Mouse (Mus musculus) G1E (cell line): ENCODE measurements around the gene Fam118b.

Experiments used
- CTCF ChIP-seq: IDR thresholded peaks from 2 replicates; pipeline ENCODE4 v1.5.1; 2012; ENCODE audit warnings: low read depth, low read length, inconsistent platforms, mixed read lengths
- GATA1 ChIP-seq: IDR thresholded peaks from 2 replicates; pipeline ENCODE4 v1.6.1; 2012; ENCODE audit warnings: borderline replicate concordance, low read length, inconsistent platforms, mixed read lengths
- GATA2 ChIP-seq: IDR thresholded peaks from 2 replicates; pipeline ENCODE4 v1.6.1; 2012; ENCODE audit warnings: low read depth, low read length, inconsistent platforms, borderline replicate concordance
- POLR2AphosphoS5 ChIP-seq: IDR thresholded peaks from 2 replicates; pipeline ENCODE4 v1.6.1; 2012; ENCODE audit warnings: low read depth, low read length, inconsistent platforms; ENCODE audit not compliant: insufficient replicate concordance
- TAL1 ChIP-seq: conservative IDR thresholded peaks from 2 replicates; pipeline ENCODE4 v1.6.1; 2012; ENCODE audit warnings: low read depth, low read length, inconsistent platforms, mixed read lengths

DNA sequence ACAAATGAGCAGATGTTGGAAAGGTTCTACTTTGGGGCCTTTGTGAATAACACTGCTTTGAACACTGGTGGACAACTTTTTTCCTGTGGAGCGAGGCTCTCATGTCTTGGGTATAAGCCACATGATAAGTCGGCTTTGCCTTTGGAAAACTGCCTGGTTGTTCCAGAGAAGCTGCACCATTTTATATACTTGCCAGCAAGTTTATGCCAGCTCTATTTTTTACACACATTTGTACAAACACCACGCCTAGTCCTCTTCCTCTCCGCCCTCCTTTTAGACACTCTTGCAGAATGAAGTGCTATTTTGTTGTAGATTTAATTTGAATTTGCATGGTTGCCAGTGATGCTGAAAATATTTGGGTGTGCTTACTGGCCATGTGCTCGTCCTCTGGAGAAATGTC is 25.9 kb upstream of the Fam118b start:
- no peak for TF ChIP-seq CTCF
- no peak for TF ChIP-seq GATA1
- TF ChIP-seq POLR2AphosphoS5 = no peak
- TF ChIP-seq GATA2 = no peak
- TF ChIP-seq TAL1 = no peak
